Mouse (Mus musculus): Measurements from ENCODE around the gene Mymx. TPM values are rescaled to one million over a fixed set of nuclear protein-coding genes. Genes with fewer than 3 reads are reported as not detected.
"Not testable (repeated sequence)": the region's sequence is repeated elsewhere in the genome, so short reads cannot be mapped to it uniquely, and the experiment has no call there.

Gene Mymx
- polyA plus RNA-seq, 1 experiment from 2014 or later: not detected

GRCm38 (mm10) chr17:45629861-45630694, 28.2 kb upstream of the Mymx start:
- 3% methylated on average over 34 of the region's 34 CpGs for WGBS

GRCm38 (mm10) chr17:45628885-45629855, 27.3 kb upstream of the Mymx start:
- ATAC-seq (replicated peaks; ENCODE audit: low FRiP score, low TSS enrichment, low read depth) (no peak), DNase-seq (ENCODE audit: low spot score) (no peak)
- WGBS: 45% methylated on average over 13 of the region's 13 CpGs
- Histone ChIP-seq H3K4me3 (ENCODE audit: low read depth, low read length) (no peak overlapping the region; the same call in 1 of the 2 replicates), H3K27ac (ENCODE audit: low read depth) (peak overlapping the region; percentile 73; the same call in 1 of the 2 replicates), H3K4me1 (replicated peaks; ENCODE audit: control insufficient read depth, insufficient read depth, low read length) (peaks cover 20% of the 10 kb centered on the region), H3K27me3 (replicated peaks; ENCODE audit: control insufficient read depth, insufficient read depth, low read length) (no peaks in the 10 kb centered on the region), H3K4me2 (ENCODE audit: low read length) (peak overlapping the region; percentile 79), H3K9me3 (ENCODE audit: control insufficient read depth, low read length) (no peaks in the 10 kb centered on the region), H3K9ac (ENCODE audit: low read length) (no peak overlapping the region), H3K36me3 (ENCODE audit: control insufficient read depth, insufficient read depth, low read length) (no peaks in the 10 kb centered on the region)

More at GRCm38 (mm10) chr17:45629861-45630694, 28.2 kb upstream of the Mymx start:
- Histone ChIP-seq H3K4me2 (ENCODE audit: low read length) (peak overlapping the region; percentile 79), H3K36me3 (ENCODE audit: control insufficient read depth, insufficient read depth, low read length) (no peaks in the 10 kb centered on the region), H3K27me3 (replicated peaks; ENCODE audit: control insufficient read depth, insufficient read depth, low read length) (no peaks in the 10 kb centered on the region), H3K27ac (ENCODE audit: low read depth) (peak overlapping the region; percentile 73; the same call in 1 of the 2 replicates), H3K9ac (ENCODE audit: low read length) (peak overlapping the region; percentile 48), H3K4me3 (ENCODE audit: low read depth, low read length) (peak overlapping the region; percentile 38), H3K4me1 (replicated peaks; ENCODE audit: control insufficient read depth, insufficient read depth, low read length) (peaks cover 20% of the 10 kb centered on the region), H3K9me3 (ENCODE audit: control insufficient read depth, low read length) (no peaks in the 10 kb centered on the region)
- ATAC-seq (replicated peaks; ENCODE audit: low FRiP score, low TSS enrichment, low read depth): peak; percentile 62
- DNase-seq (ENCODE audit: low spot score): peak; percentile 75

- no peaks in the 10 kb centered on the region for H3K9me3 ChIP-seq (ENCODE audit: control insufficient read depth, low read length)
Observed at GRCm38 (mm10) chr17:45628160-45628559, 26.3 kb upstream of the Mymx start.

GRCm38 (mm10) chr17:45626577-45627134, 24.8 kb upstream of the Mymx start:
- H3K4me2 ChIP-seq (ENCODE audit: low read length): peak overlapping the region; percentile 22
- peak; percentile 91 for DNase-seq (ENCODE audit: low spot score)
- H3K36me3 ChIP-seq (ENCODE audit: control insufficient read depth, insufficient read depth, low read length): no peaks in the 10 kb centered on the region
- H3K9me3 ChIP-seq (ENCODE audit: control insufficient read depth, low read length): no peaks in the 10 kb centered on the region
- H3K27me3 ChIP-seq (replicated peaks; ENCODE audit: control insufficient read depth, insufficient read depth, low read length): no peaks in the 10 kb centered on the region
- 28% methylated on average over 15 of the region's 15 CpGs for WGBS
- no peak for ATAC-seq (replicated peaks; ENCODE audit: low FRiP score, low TSS enrichment, low read depth)
- no peak overlapping the region for H3K27ac ChIP-seq (ENCODE audit: low read depth)
- H3K9ac ChIP-seq (ENCODE audit: low read length): no peak overlapping the region
- peaks cover 20% of the 10 kb centered on the region for H3K4me1 ChIP-seq (replicated peaks; ENCODE audit: control insufficient read depth, insufficient read depth, low read length)
- no peak overlapping the region for H3K4me3 ChIP-seq (ENCODE audit: low read depth, low read length)

More at GRCm38 (mm10) chr17:45628160-45628559, 26.3 kb upstream of the Mymx start:
- Histone ChIP-seq H3K4me3 (ENCODE audit: low read depth, low read length) (no peak overlapping the region), H3K36me3 (ENCODE audit: control insufficient read depth, insufficient read depth, low read length) (no peaks in the 10 kb centered on the region), H3K4me2 (ENCODE audit: low read length) (no peak overlapping the region), H3K4me1 (replicated peaks; ENCODE audit: control insufficient read depth, insufficient read depth, low read length) (peaks cover 20% of the 10 kb centered on the region), H3K27me3 (replicated peaks; ENCODE audit: control insufficient read depth, insufficient read depth, low read length) (no peaks in the 10 kb centered on the region), H3K9ac (ENCODE audit: low read length) (no peak overlapping the region), H3K27ac (ENCODE audit: low read depth) (no peak overlapping the region)
- DNase-seq (ENCODE audit: low spot score): no peak
- ATAC-seq (replicated peaks; ENCODE audit: low FRiP score, low TSS enrichment, low read depth): no peak
- WGBS: 38% methylated on average over 3 of the region's 3 CpGs

GRCm38 (mm10) chr17:45623425-45623824, 21.5 kb upstream of the Mymx start:
- not testable (repeated sequence) for H3K4me2 ChIP-seq (ENCODE audit: low read length); H3K27ac ChIP-seq (ENCODE audit: low read depth); H3K4me3 ChIP-seq (ENCODE audit: low read depth, low read length); DNase-seq (ENCODE audit: low spot score); ATAC-seq (replicated peaks; ENCODE audit: low FRiP score, low TSS enrichment, low read depth); H3K9me3 ChIP-seq (ENCODE audit: control insufficient read depth, low read length); H3K9ac ChIP-seq (ENCODE audit: low read length); H3K27me3 ChIP-seq (replicated peaks; ENCODE audit: control insufficient read depth, insufficient read depth, low read length); H3K36me3 ChIP-seq (ENCODE audit: control insufficient read depth, insufficient read depth, low read length)
- H3K4me1 ChIP-seq (replicated peaks; ENCODE audit: control insufficient read depth, insufficient read depth, low read length): peaks cover 20% of the 10 kb centered on the region; the same call in 1 of the 2 replicates
- 82% methylated on average over 8 of the region's 8 CpGs for WGBS

GRCm38 (mm10) chr17:45619386-45620256, 17.7 kb upstream of the Mymx start:
- Histone ChIP-seq H3K27me3 (replicated peaks; ENCODE audit: control insufficient read depth, insufficient read depth, low read length) (no peaks in the 10 kb centered on the region), H3K9ac (ENCODE audit: low read length) (peak overlapping the region; percentile 33; the same call in 1 of the 2 replicates), H3K4me1 (replicated peaks; ENCODE audit: control insufficient read depth, insufficient read depth, low read length) (peaks cover 16% of the 10 kb centered on the region; the same call in 1 of the 2 replicates), H3K9me3 (ENCODE audit: control insufficient read depth, low read length) (no peaks in the 10 kb centered on the region), H3K27ac (ENCODE audit: low read depth) (peak overlapping the region; percentile 33), H3K36me3 (ENCODE audit: control insufficient read depth, insufficient read depth, low read length) (no peaks in the 10 kb centered on the region), H3K4me2 (ENCODE audit: low read length) (peak overlapping the region; percentile 40), H3K4me3 (ENCODE audit: low read depth, low read length) (no peak overlapping the region)
- WGBS: 15% methylated on average over 20 of the region's 20 CpGs
- DNase-seq (ENCODE audit: low spot score) (no peak), ATAC-seq (replicated peaks; ENCODE audit: low FRiP score, low TSS enrichment, low read depth) (no peak)

GRCm38 (mm10) chr17:45618941-45619385, 17.1 kb upstream of the Mymx start:
- peak overlapping the region; percentile 33; the same call in 1 of the 2 replicates for H3K9ac ChIP-seq (ENCODE audit: low read length)
- H3K9me3 ChIP-seq (ENCODE audit: control insufficient read depth, low read length): no peaks in the 10 kb centered on the region
- peak overlapping the region; percentile 40 for H3K4me2 ChIP-seq (ENCODE audit: low read length)
- DNase-seq (ENCODE audit: low spot score): peak; percentile 67
- H3K27me3 ChIP-seq (replicated peaks; ENCODE audit: control insufficient read depth, insufficient read depth, low read length): no peaks in the 10 kb centered on the region
- peak; percentile 66 for ATAC-seq (replicated peaks; ENCODE audit: low FRiP score, low TSS enrichment, low read depth)
- 14% methylated on average over 8 of the region's 8 CpGs for WGBS
- H3K36me3 ChIP-seq (ENCODE audit: control insufficient read depth, insufficient read depth, low read length): no peaks in the 10 kb centered on the region
- H3K4me1 ChIP-seq (replicated peaks; ENCODE audit: control insufficient read depth, insufficient read depth, low read length): peaks cover 16% of the 10 kb centered on the region; the same call in 1 of the 2 replicates
- peak overlapping the region; percentile 33 for H3K27ac ChIP-seq (ENCODE audit: low read depth)
- no peak overlapping the region for H3K4me3 ChIP-seq (ENCODE audit: low read depth, low read length)
